In the genomic region with DNA sequence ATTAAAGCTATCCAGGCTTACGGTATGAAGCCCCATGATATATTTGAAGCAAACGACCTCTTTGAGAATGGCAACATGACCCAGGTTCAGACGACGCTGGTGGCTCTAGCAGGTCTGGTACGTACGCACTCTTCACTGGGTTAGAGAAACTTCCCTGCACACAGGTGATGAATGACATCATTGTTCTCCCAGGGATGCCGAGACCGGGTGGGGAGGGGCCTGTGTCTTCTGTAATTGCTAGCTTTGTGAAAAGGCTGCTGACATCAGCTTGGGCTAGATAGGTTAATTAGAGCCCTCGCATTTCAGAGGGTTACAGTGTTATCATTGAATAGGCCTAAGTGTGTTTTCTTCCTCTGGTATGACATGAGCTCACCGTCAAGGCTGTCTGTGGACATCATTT, we compare ENCODE assay signal across 28 mouse cellular contexts.
"Had no signal": no experiment of that assay in that cellular context is flagged by ENCODE, and none has a peak within 500 bp of the region (broad histone marks: within the 10 kb centered on the region; RNA-seq: fewer than 3 reads in every experiment).

No protein-coding gene starts in this region.

- H3K4me3 ChIP-seq: layer of hippocampus, adult 2 months; left cerebral cortex, adult 2 months; limb, embryonic 12.5 days; limb, embryonic 15.5 days; lung, embryonic 15.5 days; megakaryocyte, embryonic 14.5 days; midbrain, embryonic 10.5 days; midbrain, embryonic 13.5 days; myocyte; neural tube, embryonic 13.5 days had no signal

- H3K27me3 ChIP-seq: limb, embryonic 12.5 days; limb, embryonic 15.5 days; lung, embryonic 15.5 days; megakaryocyte, embryonic 14.5 days; midbrain, embryonic 13.5 days; neural tube, embryonic 13.5 days had no signal

- H3K4me2 ChIP-seq: limb, embryonic 12.5 days; limb, embryonic 15.5 days; liver, embryonic 11.5 days; lung, embryonic 15.5 days; midbrain, embryonic 13.5 days; neural tube, embryonic 13.5 days had no signal

- ATAC-seq: midbrain, embryonic 13.5 days; midbrain, embryonic 16.5 days had no signal

- H3K9me3 ChIP-seq: limb, embryonic 12.5 days; limb, embryonic 15.5 days; lung, embryonic 15.5 days; megakaryocyte, embryonic 14.5 days; midbrain, embryonic 13.5 days; neural tube, embryonic 13.5 days had no signal

- DNase-seq: kidney, postnatal 25 days; layer of hippocampus, adult 9-11 months; layer of hippocampus, postnatal 36 days; left cerebral cortex, postnatal 4 days; lung, adult 18-20 months; lung, postnatal 10 days; lung, postnatal 36 days; right cerebral cortex, adult 18-20 months; right cerebral cortex, postnatal 14 days; right cerebral cortex, postnatal 4 days; thymus, adult 2 months; thymus, postnatal 14 days; thymus, postnatal 4 days had no signal

- H3K27ac ChIP-seq: kidney, postnatal 0 days; layer of hippocampus, adult 2 months; left cerebral cortex, adult 2 months; limb, embryonic 12.5 days; limb, embryonic 15.5 days; liver, embryonic 14.5 days; lung, embryonic 15.5 days; midbrain, embryonic 10.5 days; midbrain, embryonic 13.5 days; neural tube, embryonic 13.5 days; stomach, postnatal 0 days had no signal

- H3K9ac ChIP-seq: limb, embryonic 12.5 days; limb, embryonic 15.5 days; liver, embryonic 14.5 days; lung, embryonic 15.5 days; midbrain, embryonic 13.5 days; neural tube, embryonic 13.5 days had no signal
